Mouse (Mus musculus) testis, postnatal 14 days (tissue): ENCODE measurements around the gene Olfr1412.

Experiments used
- DNase-seq: peaks from one replicate; pipeline ENCODE4 v3.0.0; 2021; ENCODE audit warnings: low spot score

Olfr1412 gene

GRCm38 (mm10) chr1:92585479-92585878 lies at the start of gene Olfr1412:
TSS of gene Olfr1412 (plus strand) at chr1:92585779.
- DNase-seq = no peak

GRCm38 (mm10) chr1:92536972-92537371 lies 48.6 kb upstream of the Olfr1412 start:
- no peak for DNase-seq

- no peak for DNase-seq
Observed at GRCm38 (mm10) chr1:92539071-92539470, 46.5 kb upstream of the Olfr1412 start.

- DNase-seq = no peak
Observed at GRCm38 (mm10) chr1:92545929-92546328, 39.6 kb upstream of the Olfr1412 start.

- no peak for DNase-seq
Observed at GRCm38 (mm10) chr1:92571022-92571421, 14.6 kb upstream of the Olfr1412 start, which contains the start of gene Olfr1413. TSS of gene Olfr1413 (plus strand) at chr1:92571322.

GRCm38 (mm10) chr1:92594111-92594510 lies 8.5 kb downstream of the Olfr1412 start, which contains the start of gene Olfr1411:
TSS of gene Olfr1411 (plus strand) at chr1:92594411.
- DNase-seq = no peak

- DNase-seq = no peak
Observed at GRCm38 (mm10) chr1:92596019-92596418, 10.4 kb downstream of the Olfr1412 start.

GRCm38 (mm10) chr1:92605482-92605881 lies 19.9 kb downstream of the Olfr1412 start, which contains the start of gene Olfr1410:
TSS of gene Olfr1410 (plus strand) at chr1:92605782.
- no peak for DNase-seq

GRCm38 (mm10) chr1:92607711-92608110 lies 22.1 kb downstream of the Olfr1412 start:
- DNase-seq = no peak

- peak; percentile 19 for DNase-seq
Observed at GRCm38 (mm10) chr1:92611008-92611407, 25.4 kb downstream of the Olfr1412 start.

GRCm38 (mm10) chr1:92613175-92613574 lies 27.6 kb downstream of the Olfr1412 start:
- DNase-seq = no peak

GRCm38 (mm10) chr1:92614516-92614915 lies 28.9 kb downstream of the Olfr1412 start:
- no peak for DNase-seq

- DNase-seq = no peak
Observed at GRCm38 (mm10) chr1:92616046-92616445, 30.5 kb downstream of the Olfr1412 start.

- DNase-seq = no peak
Observed at GRCm38 (mm10) chr1:92617488-92617887, 31.9 kb downstream of the Olfr1412 start, which contains the start of gene Olfr12. TSS of gene Olfr12 (plus strand) at chr1:92617788.

GRCm38 (mm10) chr1:92618360-92618759 lies 32.8 kb downstream of the Olfr1412 start:
- peak; percentile 30 for DNase-seq

GRCm38 (mm10) chr1:92628227-92628626 lies 42.6 kb downstream of the Olfr1412 start:
- DNase-seq = no peak

- no peak for DNase-seq
Observed at GRCm38 (mm10) chr1:92632196-92632595, 46.6 kb downstream of the Olfr1412 start.

GRCm38 (mm10) chr1:92632948-92633347 lies 47.4 kb downstream of the Olfr1412 start:
- no peak for DNase-seq

- DNase-seq = no peak
Observed at GRCm38 (mm10) chr1:92633726-92634125, 48.1 kb downstream of the Olfr1412 start.

GRCm38 (mm10) chr1:92634569-92634968 lies 49.0 kb downstream of the Olfr1412 start:
- DNase-seq = no peak

GRCm38 (mm10) chr1:92634976-92635599 lies 49.5 kb downstream of the Olfr1412 start:
- no peak for DNase-seq

GRCm38 (mm10) chr1:92636015-92636414 lies 50.4 kb downstream of the Olfr1412 start:
- no peak for DNase-seq

GRCm38 (mm10) chr1:92636676-92637075 lies 51.1 kb downstream of the Olfr1412 start:
- no peak for DNase-seq
